In the genomic region with DNA sequence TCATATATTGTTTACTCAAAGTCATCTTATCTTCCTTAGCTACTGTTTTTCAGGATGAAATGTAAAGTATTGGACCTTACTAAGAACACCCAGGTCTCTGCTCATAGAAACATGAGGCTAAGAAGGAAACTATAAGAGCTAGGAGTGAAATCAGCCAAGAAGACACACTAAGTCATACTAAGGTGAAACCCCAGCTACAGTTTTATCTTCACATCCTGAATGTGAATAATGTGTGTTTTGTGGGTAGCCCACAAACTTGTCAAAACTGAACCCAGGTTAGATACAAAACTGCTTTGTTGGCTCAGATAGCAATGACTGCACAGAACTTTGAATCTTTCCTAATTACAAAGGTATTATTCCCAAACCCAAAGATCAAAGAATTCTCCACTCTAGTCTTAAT, we compare ENCODE assay signal across 27 mouse cellular contexts. TPM values are rescaled to one million over a fixed set of nuclear protein-coding genes. Genes with fewer than 3 reads are reported as not detected.
A peak's percentile ranks its signal among the peaks of the same experiment; 100 is the strongest.
DNase-seq lines count a peak whose midpoint lies in the region; ATAC-seq and TF ChIP-seq lines count a peak whose summit lies in the region.
"Had no signal": no experiment of that assay in that cellular context is flagged by ENCODE, and none has a peak within 500 bp of the region (broad histone marks: within the 10 kb centered on the region; RNA-seq: fewer than 3 reads in every experiment).

No protein-coding gene starts in this region.

- no peaks in the 10 kb centered on the region for H3K9me3 ChIP-seq in intestine, postnatal 0 days (ENCODE audit: control insufficient read depth)
- H3K9me3 ChIP-seq in heart, embryonic 12.5 days (replicated peaks): no peaks in the 10 kb centered on the region
- H3K9me3 ChIP-seq: embryonic facial prominence, embryonic 12.5 days; embryonic facial prominence, embryonic 15.5 days; forebrain, embryonic 15.5 days; heart, embryonic 13.5 days; hindbrain, embryonic 15.5 days had no signal

- peak; percentile 16 for DNase-seq in A20 (ENCODE audit: low read depth, low spot score)
- DNase-seq in adrenal gland, adult 8-10 months: no peak
- no peak for DNase-seq in cerebellum, adult 8-10 months
- DNase-seq: adrenal gland, postnatal 10 days; adrenal gland, postnatal 36 days; B cell, adult 2 months; cerebellum, adult 11 months; cerebellum, adult 2 months; cerebellum, postnatal 10 days; gastrocnemius, postnatal 25 days; heart, adult 18-20 months; heart, postnatal 14 days; heart, postnatal 4 days; kidney, adult 2 months had no signal

- no peak overlapping the region for H3K9ac ChIP-seq in intestine, postnatal 0 days (ENCODE audit: low read depth, low read length)
- H3K9ac ChIP-seq in heart, embryonic 12.5 days: no peak overlapping the region
- H3K9ac ChIP-seq: embryonic facial prominence, embryonic 12.5 days; embryonic facial prominence, embryonic 15.5 days; forebrain, embryonic 15.5 days; heart, embryonic 13.5 days; hindbrain, embryonic 15.5 days had no signal

- H3K27ac ChIP-seq in intestine, postnatal 0 days (ENCODE audit: low read depth, low read length): no peak overlapping the region
- H3K27ac ChIP-seq in heart, embryonic 12.5 days (ENCODE audit: poor library complexity, severe bottlenecking): no peak overlapping the region
- H3K27ac ChIP-seq: embryonic facial prominence, embryonic 12.5 days; embryonic facial prominence, embryonic 15.5 days; forebrain, embryonic 15.5 days; heart, embryonic 13.5 days; hindbrain, embryonic 15.5 days had no signal

- TF ChIP-seq CTCF in intestine, postnatal 0 days (IDR thresholded peaks at IDR 0.05; ENCODE audit: low read depth): no peak

- H3K27me3 ChIP-seq in intestine, postnatal 0 days (replicated peaks; ENCODE audit: control insufficient read depth, insufficient read depth, low read length): no peaks in the 10 kb centered on the region
- H3K27me3 ChIP-seq in heart, embryonic 12.5 days (replicated peaks): no peaks in the 10 kb centered on the region
- H3K27me3 ChIP-seq: embryonic facial prominence, embryonic 12.5 days; embryonic facial prominence, embryonic 15.5 days; forebrain, embryonic 15.5 days; heart, embryonic 13.5 days; hindbrain, embryonic 15.5 days had no signal

- H3K4me1 ChIP-seq in intestine, postnatal 0 days (replicated peaks; ENCODE audit: control insufficient read depth, insufficient read depth, low read length): no peaks in the 10 kb centered on the region
- H3K4me1 ChIP-seq in heart, embryonic 12.5 days (replicated peaks): no peaks in the 10 kb centered on the region
- H3K4me1 ChIP-seq: embryonic facial prominence, embryonic 12.5 days; embryonic facial prominence, embryonic 15.5 days; forebrain, embryonic 15.5 days; heart, embryonic 13.5 days; hindbrain, embryonic 15.5 days had no signal

- no peak overlapping the region for H3K4me2 ChIP-seq in intestine, postnatal 0 days (replicated peaks; ENCODE audit: low read depth)
- H3K4me2 ChIP-seq in heart, embryonic 12.5 days: no peak overlapping the region
- H3K4me2 ChIP-seq: embryonic facial prominence, embryonic 12.5 days; embryonic facial prominence, embryonic 15.5 days; forebrain, embryonic 15.5 days; heart, embryonic 13.5 days; hindbrain, embryonic 15.5 days had no signal

- no peak overlapping the region for H3K4me3 ChIP-seq in intestine, postnatal 0 days (ENCODE audit: low read depth, low read length)
- H3K4me3 ChIP-seq in heart, embryonic 12.5 days: no peak overlapping the region
- H3K4me3 ChIP-seq: embryonic facial prominence, embryonic 12.5 days; embryonic facial prominence, embryonic 15.5 days; forebrain, embryonic 15.5 days; heart, embryonic 13.5 days; hindbrain, embryonic 15.5 days had no signal

- H3K36me3 ChIP-seq in intestine, postnatal 0 days (ENCODE audit: control insufficient read depth, insufficient read depth): no peaks in the 10 kb centered on the region
- H3K36me3 ChIP-seq in heart, embryonic 12.5 days: no peaks in the 10 kb centered on the region
- H3K36me3 ChIP-seq: embryonic facial prominence, embryonic 12.5 days; embryonic facial prominence, embryonic 15.5 days; forebrain, embryonic 15.5 days; heart, embryonic 13.5 days; hindbrain, embryonic 15.5 days had no signal

- peak; percentile 84 for ATAC-seq in CD4-positive, CD25-positive, alpha-beta regulatory T cell, adult 4 months
- ATAC-seq in common myeloid progenitor, adult 5-6 weeks (replicated peaks; ENCODE audit: low read depth, poor library complexity, severe bottlenecking): 0 out of 2 replicates have a peak, but pooled peaks have one; percentile 22
- peak; percentile 24; the same call in 1 of the 2 replicates for ATAC-seq in megakaryocyte, adult 5-6 weeks (ENCODE audit: poor library complexity, severe bottlenecking)
- no peak for ATAC-seq in intestine, postnatal 0 days
- ATAC-seq in heart, embryonic 12.5 days (ENCODE audit: insufficient number of reproducible peaks, low FRiP score): no peak
- ATAC-seq: forebrain, embryonic 15.5 days; intestine, embryonic 16.5 days had no signal

RNA-seq across cellular contexts. Expression of a gene that starts 10.0 kb away (rescaled TPM):
- polyA plus RNA-seq in CD4-positive, CD25-positive, alpha-beta regulatory T cell, adult 4 months (2017; shearing (Covaris generic)): 10 to 100 TPM; 45.0 to 54.8 TPM
- 3.6 and 6.2 TPM in 2 replicates for total RNA-seq in common myeloid progenitor, adult 5-6 weeks (2017)
- total RNA-seq in megakaryocyte, adult 5-6 weeks (2015): 3.9 and 9.1 TPM in 2 replicates
- total RNA-seq in megakaryocyte, adult 5-6 weeks (2017): 3.0 and 4.7 TPM in 2 replicates
- 1 to 10 TPM in 1 of 4 experiments, under 1 TPM in 3; 0.59 to 1.1 (median 0.74) TPM for total RNA-seq in adrenal gland, adult 8-10 months (2022)
- polyA plus RNA-seq in intestine, postnatal 0 days (2015; fragmentation: Nextera tagmentation; extraction: Ambion mirVana): 2.4 and 2.6 TPM in 2 replicates
- 0.64 and 0.78 TPM in 2 replicates for polyA plus RNA-seq in heart, embryonic 12.5 days (2016; fragmentation: Nextera tagmentation; extraction: Ambion mirVana)
- total RNA-seq: gastrocnemius, adult 8-10 months; heart, postnatal 14 days; MEL had no signal

RNA-seq across cellular contexts. Expression of a gene that starts 21.5 kb away (rescaled TPM):
- not detected for polyA plus RNA-seq in CD4-positive, CD25-positive, alpha-beta regulatory T cell, adult 4 months (2017; shearing (Covaris generic))
- total RNA-seq in common myeloid progenitor, adult 5-6 weeks (2017): not detected in 2 replicates
- not detected in 2 replicates for total RNA-seq in megakaryocyte, adult 5-6 weeks (2015)
- total RNA-seq in megakaryocyte, adult 5-6 weeks (2017): not detected in 2 replicates
- under 1 TPM; 0.22 to 0.54 (median 0.28) TPM for total RNA-seq in adrenal gland, adult 8-10 months (2022)
- 1.1 and 1.4 TPM in 2 replicates for polyA plus RNA-seq in intestine, postnatal 0 days (2015; fragmentation: Nextera tagmentation; extraction: Ambion mirVana)
- 1.3 TPM in 2 replicates for polyA plus RNA-seq in heart, embryonic 12.5 days (2016; fragmentation: Nextera tagmentation; extraction: Ambion mirVana)
- total RNA-seq: MEL had no signal

Comparison
In these comparisons a context has a peak if more than half of its experiments do, and no peak if none do; other contexts are left out.
1. ATAC-seq: peak in CD4-positive, CD25-positive, alpha-beta regulatory T cell, adult 4 months (single experiment), common myeloid progenitor, adult 5-6 weeks (single experiment) and megakaryocyte, adult 5-6 weeks (single experiment); none in intestine, postnatal 0 days (single experiment) and heart, embryonic 12.5 days (single experiment).